24 mouse cellular contexts compared by ENCODE assay signal in genomic region chr7:139409903-139410302, GRCm38 (mm10). TPM values are rescaled to one million over a fixed set of nuclear protein-coding genes. Genes with fewer than 3 reads are reported as not detected.
DNase-seq lines count a peak whose midpoint lies in the region; ATAC-seq and TF ChIP-seq lines count a peak whose summit lies in the region.
"Had no signal": no experiment of that assay in that cellular context is flagged by ENCODE, and none has a peak within 500 bp of the region (broad histone marks: within the 10 kb centered on the region; RNA-seq: fewer than 3 reads in every experiment).

No protein-coding gene starts in this region.

- TF ChIP-seq CTCF in gastrocnemius, adult 2 months (IDR thresholded peaks at IDR 0.05), result no peak
- no peak for TF ChIP-seq CTCF in hindbrain, postnatal 0 days (IDR thresholded peaks at IDR 0.05; ENCODE audit: low read depth)

- H3K9me3 ChIP-seq in hindbrain, postnatal 0 days (ENCODE audit: low read length), result no peaks in the 10 kb centered on the region
- no peaks in the 10 kb centered on the region for H3K9me3 ChIP-seq in hindbrain, embryonic 12.5 days (replicated peaks)
- H3K9me3 ChIP-seq in lung, embryonic 16.5 days (ENCODE audit: control insufficient read depth, low read length), result no peaks in the 10 kb centered on the region
- H3K9me3 ChIP-seq in midbrain, embryonic 11.5 days (ENCODE audit: control insufficient read depth, low read length), result no peaks in the 10 kb centered on the region
- H3K9me3 ChIP-seq: forebrain, embryonic 10.5 days had no signal

- H3K4me2 ChIP-seq in hindbrain, postnatal 0 days (ENCODE audit: low read depth, low read length), result no peak overlapping the region
- no peak overlapping the region for H3K4me2 ChIP-seq in hindbrain, embryonic 12.5 days (replicated peaks)
- no peak overlapping the region for H3K4me2 ChIP-seq in lung, embryonic 16.5 days (ENCODE audit: low read depth, low read length)
- no peak overlapping the region for H3K4me2 ChIP-seq in midbrain, embryonic 11.5 days
- H3K4me2 ChIP-seq: hindbrain, embryonic 14.5 days had no signal

- intact Hi-C loops in gastrocnemius, adult 2 months (cut with DNase I), result no loop called here

- H3K9ac ChIP-seq in hindbrain, postnatal 0 days (replicated peaks; ENCODE audit: low read length), result no peak overlapping the region
- no peak overlapping the region for H3K9ac ChIP-seq in hindbrain, embryonic 12.5 days
- no peak overlapping the region for H3K9ac ChIP-seq in lung, embryonic 16.5 days (ENCODE audit: low read length)
- H3K9ac ChIP-seq in midbrain, embryonic 11.5 days (ENCODE audit: low read length), result no peak overlapping the region
- H3K9ac ChIP-seq: hindbrain, embryonic 14.5 days; liver, embryonic 14.5 days had no signal

- 53% methylated on average over 5 of the region's 5 CpGs for WGBS in hindbrain, postnatal 0 days
- WGBS in hindbrain, embryonic 12.5 days, result 88% methylated on average over 5 of the region's 5 CpGs
- WGBS in lung, embryonic 16.5 days, result 32% methylated on average over 5 of the region's 5 CpGs
- WGBS in midbrain, embryonic 11.5 days, result 91% methylated on average over 5 of the region's 5 CpGs

- H3K4me1 ChIP-seq in hindbrain, postnatal 0 days (ENCODE audit: insufficient read depth, low read length), result peaks cover 13% of the 10 kb centered on the region; the same call in 1 of the 2 replicates
- H3K4me1 ChIP-seq in hindbrain, embryonic 12.5 days, result 0 out of 2 replicates have a peak, but pooled peaks cover 8% of the 10 kb centered on the region
- H3K4me1 ChIP-seq in lung, embryonic 16.5 days (replicated peaks; ENCODE audit: control insufficient read depth, insufficient read depth, low read length), result peaks cover 62% of the 10 kb centered on the region
- H3K4me1 ChIP-seq in midbrain, embryonic 11.5 days (ENCODE audit: control insufficient read depth, insufficient read depth, low read length), result no peaks in the 10 kb centered on the region

- ATAC-seq in hindbrain, postnatal 0 days, result 0 out of 2 replicates have a peak, but pooled peaks have one; percentile 27
- no peak for ATAC-seq in hindbrain, embryonic 12.5 days (ENCODE audit: low FRiP score)
- ATAC-seq in lung, embryonic 16.5 days (ENCODE audit: low read depth), result peak; percentile 72
- ATAC-seq in midbrain, embryonic 11.5 days (ENCODE audit: low FRiP score), result no peak
- ATAC-seq: activated CD4-positive, CD25-positive, alpha-beta regulatory T cell, adult 4 months; forebrain, embryonic 16.5 days; intestine, embryonic 16.5 days; midbrain, embryonic 16.5 days had no signal

- no peaks in the 10 kb centered on the region for H3K36me3 ChIP-seq in hindbrain, postnatal 0 days (ENCODE audit: insufficient read depth, low read length)
- no peaks in the 10 kb centered on the region for H3K36me3 ChIP-seq in hindbrain, embryonic 12.5 days
- no peaks in the 10 kb centered on the region for H3K36me3 ChIP-seq in lung, embryonic 16.5 days (ENCODE audit: control insufficient read depth, insufficient read depth, low read length)
- H3K36me3 ChIP-seq in midbrain, embryonic 11.5 days (ENCODE audit: control insufficient read depth, insufficient read depth, low read length), result no peaks in the 10 kb centered on the region
- H3K36me3 ChIP-seq: G1E had no signal

- H3K27me3 ChIP-seq in hindbrain, postnatal 0 days (ENCODE audit: insufficient read depth, low read length), result no peaks in the 10 kb centered on the region
- H3K27me3 ChIP-seq in hindbrain, embryonic 12.5 days, result no peaks in the 10 kb centered on the region
- no peaks in the 10 kb centered on the region for H3K27me3 ChIP-seq in lung, embryonic 16.5 days (ENCODE audit: control insufficient read depth, insufficient read depth, low read depth, low read length)
- H3K27me3 ChIP-seq in midbrain, embryonic 11.5 days (ENCODE audit: control insufficient read depth, insufficient read depth, low read length), result no peaks in the 10 kb centered on the region

- DNase-seq in gastrocnemius, adult 2 months, result peak; percentile 14
- no peak for DNase-seq in gastrocnemius, postnatal 10 days
- peak; percentile 24 for DNase-seq in hindbrain, postnatal 0 days (ENCODE audit: low spot score)
- peak; percentile 43 for DNase-seq in Muller cell, postnatal 12 days (ENCODE audit: inconsistent ontology term)
- no peak for DNase-seq in left cerebral cortex, adult 11 months (ENCODE audit: low spot score)
- no peak for DNase-seq in midbrain, embryonic 11.5 days (ENCODE audit: low spot score, missing footprints)
- DNase-seq: adrenal gland, postnatal 10 days; cerebellum, adult 8-10 months; gastrocnemius, postnatal 25 days; heart, postnatal 14 days; kidney, postnatal 4 days; thymus, postnatal 25 days had no signal

- no peak overlapping the region for H3K27ac ChIP-seq in gastrocnemius, adult 2 months
- no peak overlapping the region for H3K27ac ChIP-seq in hindbrain, postnatal 0 days
- no peak overlapping the region for H3K27ac ChIP-seq in hindbrain, embryonic 12.5 days
- H3K27ac ChIP-seq in lung, embryonic 16.5 days (ENCODE audit: low read length), result peak overlapping the region; percentile 40; the same call in 1 of the 2 replicates
- no peak overlapping the region for H3K27ac ChIP-seq in midbrain, embryonic 11.5 days (ENCODE audit: low read depth, low read length)
- H3K27ac ChIP-seq: forebrain, embryonic 10.5 days; hindbrain, embryonic 14.5 days; left cerebral cortex, adult 2 months; liver, embryonic 14.5 days; macrophage had no signal

- H3K4me3 ChIP-seq in gastrocnemius, adult 2 months, result no peak overlapping the region
- no peak overlapping the region for H3K4me3 ChIP-seq in hindbrain, postnatal 0 days (ENCODE audit: low read length)
- no peak overlapping the region for H3K4me3 ChIP-seq in hindbrain, embryonic 12.5 days
- H3K4me3 ChIP-seq in lung, embryonic 16.5 days (ENCODE audit: low read length), result no peak overlapping the region
- H3K4me3 ChIP-seq in midbrain, embryonic 11.5 days (ENCODE audit: low read depth, low read length), result no peak overlapping the region
- H3K4me3 ChIP-seq: forebrain, embryonic 10.5 days; left cerebral cortex, adult 2 months had no signal

RNA-seq across cellular contexts. Expression of gene Inpp5a, which starts 21.0 kb away (rescaled TPM):
- 10 to 100 TPM; 77.2 to 95.0 TPM for total RNA-seq in gastrocnemius, adult 2 months (2021)
- 10 to 100 TPM; 52.5 to 53.3 TPM for total RNA-seq in gastrocnemius, postnatal 10 days (2021)
- 16.6 and 17.5 TPM in 2 replicates for total RNA-seq in hindbrain, postnatal 0 days (2014; rRNA removed)
- polyA plus RNA-seq in hindbrain, postnatal 0 days (2015; fragmentation: Nextera tagmentation; extraction: Ambion mirVana), result 23.6 and 25.3 TPM in 2 replicates
- polyA plus RNA-seq in hindbrain, embryonic 12.5 days (2016; fragmentation: Nextera tagmentation; extraction: Ambion mirVana), result 26.1 and 26.4 TPM in 2 replicates
- 26.8 and 28.8 TPM in 2 replicates for polyA plus RNA-seq in lung, embryonic 16.5 days (2015; fragmentation: Nextera tagmentation; extraction: Ambion mirVana)
- 23.2 and 25.2 TPM in 2 replicates for polyA plus RNA-seq in midbrain, embryonic 11.5 days (2014; fragmentation: Nextera tagmentation; extraction: Ambion mirVana)

Comparison
In these comparisons a context has a peak if more than half of its experiments do, and no peak if none do; other contexts are left out.
1. DNase-seq: peak in gastrocnemius, adult 2 months (single experiment), hindbrain, postnatal 0 days (single experiment) and Muller cell, postnatal 12 days (single experiment); none in gastrocnemius, postnatal 10 days (single experiment), left cerebral cortex, adult 11 months (single experiment) and midbrain, embryonic 11.5 days (single experiment).
2. ATAC-seq: peak in hindbrain, postnatal 0 days (single experiment) and lung, embryonic 16.5 days (single experiment); none in hindbrain, embryonic 12.5 days (single experiment) and midbrain, embryonic 11.5 days (single experiment).